Mouse (Mus musculus): ENCODE data around the gene Gm4881.

Gene Gm4881

DNA sequence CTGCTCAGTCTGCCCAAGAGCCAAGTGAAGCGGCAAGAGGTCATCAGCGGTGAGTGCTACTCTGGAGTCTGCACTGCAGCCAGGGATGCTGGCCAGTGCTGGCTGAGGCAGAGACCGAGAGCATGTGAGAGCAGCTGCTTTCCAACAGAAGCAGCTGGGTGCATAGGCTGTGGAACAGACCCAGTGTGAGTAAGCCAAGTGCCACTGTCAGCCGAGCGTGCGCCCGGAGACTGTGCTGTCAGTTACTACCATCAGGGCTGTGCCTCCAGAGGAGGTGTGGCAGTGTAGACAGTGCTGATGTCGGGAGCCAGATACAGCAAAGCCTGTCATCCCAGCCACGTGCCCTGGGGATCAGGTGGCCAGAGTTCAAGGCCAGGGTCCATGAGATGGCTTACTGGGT is 24.6 kb downstream of the Gm4881 start:
- H3K27me3 ChIP-seq (ENCODE audit: control insufficient read depth, insufficient read depth, low read length, poor library complexity, severe bottlenecking) = no peaks in the 10 kb centered on the region
- no peak for DNase-seq (ENCODE audit: low read depth, low spot score)

DNA sequence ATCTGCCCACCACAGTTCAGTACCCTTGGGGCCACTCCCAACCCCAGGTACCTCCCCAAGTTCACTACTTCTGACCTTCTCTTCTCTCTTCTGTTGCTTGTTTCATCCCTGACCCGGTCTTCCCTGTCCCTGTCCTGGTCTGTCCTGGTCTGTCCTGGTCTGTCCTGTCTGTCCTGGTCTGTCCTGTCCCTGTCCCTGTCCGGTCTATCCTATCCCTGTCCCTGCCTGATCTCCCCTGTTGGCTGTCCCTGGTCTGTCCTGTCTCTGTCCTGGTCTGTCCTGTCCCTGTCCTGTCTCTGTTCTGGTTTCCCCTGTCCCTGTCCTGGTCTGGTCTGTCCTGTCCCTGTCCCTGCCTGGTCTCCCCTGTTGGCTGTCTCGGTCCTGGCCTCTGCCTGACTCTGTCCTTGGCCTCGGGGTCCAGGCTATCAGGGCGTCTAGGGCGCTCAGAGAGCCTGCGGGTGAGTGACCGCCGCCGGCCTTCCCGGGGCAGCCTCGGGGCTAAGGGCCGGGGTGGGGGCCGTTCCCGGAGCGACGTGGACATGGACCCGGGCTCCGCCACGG is 25.5 kb downstream of the Gm4881 start:
- no peak for DNase-seq (ENCODE audit: low read depth, low spot score)
- H3K36me3 ChIP-seq (ENCODE audit: control insufficient read depth, insufficient read depth, low read length, poor library complexity, severe bottlenecking) = peaks cover 52% of the 10 kb centered on the region
- no peaks in the 10 kb centered on the region for H3K27me3 ChIP-seq (ENCODE audit: control insufficient read depth, insufficient read depth, low read length, poor library complexity, severe bottlenecking)

More for the DNA sequence above, 24.6 kb downstream of the Gm4881 start:
- H3K36me3 ChIP-seq (ENCODE audit: control insufficient read depth, insufficient read depth, low read length, poor library complexity, severe bottlenecking) = peaks cover 61% of the 10 kb centered on the region

GRCm38 (mm10) chr7:24912480-24912879 is 31.8 kb downstream of the Gm4881 start:
- Histone ChIP-seq H3K27me3 (ENCODE audit: control insufficient read depth, insufficient read depth, low read length, poor library complexity, severe bottlenecking) (no peaks in the 10 kb centered on the region), H3K36me3 (ENCODE audit: control insufficient read depth, insufficient read depth, low read length, poor library complexity, severe bottlenecking) (peaks cover 29% of the 10 kb centered on the region)
- DNase-seq (ENCODE audit: low read depth, low spot score) = no peak

- Histone ChIP-seq H3K27me3 (ENCODE audit: control insufficient read depth, insufficient read depth, low read length, poor library complexity, severe bottlenecking) (no peaks in the 10 kb centered on the region), H3K36me3 (ENCODE audit: control insufficient read depth, insufficient read depth, low read length, poor library complexity, severe bottlenecking) (peaks cover 9% of the 10 kb centered on the region)
- peak; percentile 67 for DNase-seq (ENCODE audit: low read depth, low spot score)
These were observed 37.0 kb downstream of the Gm4881 start for GRCm38 (mm10) chr7:24907211-24907748.

- no peaks in the 10 kb centered on the region for H3K27me3 ChIP-seq (ENCODE audit: control insufficient read depth, insufficient read depth, low read length, poor library complexity, severe bottlenecking)
- peaks cover 10% of the 10 kb centered on the region for H3K36me3 ChIP-seq (ENCODE audit: control insufficient read depth, insufficient read depth, low read length, poor library complexity, severe bottlenecking)
- DNase-seq (ENCODE audit: low read depth, low spot score) = no peak
These were observed 37.7 kb downstream of the Gm4881 start for GRCm38 (mm10) chr7:24906551-24906950.

- DNase-seq (ENCODE audit: low read depth, low spot score) = peak; percentile 90
- Histone ChIP-seq H3K36me3 (ENCODE audit: control insufficient read depth, insufficient read depth, low read length, poor library complexity, severe bottlenecking) (peaks cover 11% of the 10 kb centered on the region), H3K27me3 (ENCODE audit: control insufficient read depth, insufficient read depth, low read length, poor library complexity, severe bottlenecking) (no peaks in the 10 kb centered on the region)
These were observed 39.4 kb downstream of the Gm4881 start for GRCm38 (mm10) chr7:24904936-24905335.

DNA sequence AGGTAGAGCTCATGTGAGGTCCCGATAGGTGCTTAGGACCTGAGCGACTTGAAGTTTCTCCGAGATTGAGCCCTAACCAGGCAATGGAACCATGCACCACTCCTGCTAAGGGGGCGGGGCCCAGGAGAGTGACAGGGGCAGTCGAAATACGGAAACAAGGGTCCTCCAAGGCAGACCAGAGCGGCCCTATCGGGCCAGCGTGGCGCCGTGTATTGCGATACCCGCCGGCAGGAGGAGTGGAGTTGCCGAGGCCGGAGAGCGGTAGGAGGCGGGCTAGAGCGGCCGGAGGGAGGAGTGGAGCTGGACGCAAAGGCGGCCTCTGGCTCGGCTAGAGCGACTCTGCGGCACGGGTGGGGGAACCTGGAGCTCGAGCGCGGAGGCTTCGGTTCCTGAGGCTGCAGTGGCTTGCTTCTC is 40.2 kb downstream of the Gm4881 start:
- DNase-seq (ENCODE audit: low read depth, low spot score) = peak; percentile 99
- peaks cover 18% of the 10 kb centered on the region for H3K36me3 ChIP-seq (ENCODE audit: control insufficient read depth, insufficient read depth, low read length, poor library complexity, severe bottlenecking)
- no peaks in the 10 kb centered on the region for H3K27me3 ChIP-seq (ENCODE audit: control insufficient read depth, insufficient read depth, low read length, poor library complexity, severe bottlenecking)

DNA sequence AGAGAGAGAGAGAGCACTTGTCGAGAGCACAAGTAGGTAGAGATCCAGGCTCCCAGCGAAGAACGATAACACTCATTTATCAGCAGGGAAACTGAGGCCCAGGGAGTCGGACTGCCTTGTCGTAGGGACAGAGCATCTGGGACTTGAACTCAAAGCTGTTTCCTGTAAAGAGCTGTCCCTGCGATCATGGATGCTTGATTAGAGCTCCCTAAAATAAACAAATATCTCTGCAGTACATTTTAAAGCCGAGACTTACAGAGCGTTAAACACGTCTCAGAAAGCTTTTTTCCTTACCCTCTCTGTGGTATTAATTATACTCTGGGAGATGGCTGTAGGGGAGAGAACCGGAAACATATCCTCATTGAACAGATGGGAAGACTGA is 40.9 kb downstream of the Gm4881 start:
- peak; percentile 46 for DNase-seq (ENCODE audit: low read depth, low spot score)
- peaks cover 21% of the 10 kb centered on the region for H3K36me3 ChIP-seq (ENCODE audit: control insufficient read depth, insufficient read depth, low read length, poor library complexity, severe bottlenecking)

GRCm38 (mm10) chr7:24902630-24903443 is 41.5 kb downstream of the Gm4881 start, which contains the start of gene Arhgef1:
Arhgef1 (plus strand) TSS chr7:24902912.
- peak; percentile 80 for DNase-seq (ENCODE audit: low read depth, low spot score)
- Histone ChIP-seq H3K36me3 (ENCODE audit: control insufficient read depth, insufficient read depth, low read length, poor library complexity, severe bottlenecking) (peaks cover 18% of the 10 kb centered on the region), H3K27me3 (ENCODE audit: control insufficient read depth, insufficient read depth, low read length, poor library complexity, severe bottlenecking) (no peaks in the 10 kb centered on the region)

More for the DNA sequence above, 40.9 kb downstream of the Gm4881 start:
- no peaks in the 10 kb centered on the region for H3K27me3 ChIP-seq (ENCODE audit: control insufficient read depth, insufficient read depth, low read length, poor library complexity, severe bottlenecking)

- H3K27me3 ChIP-seq (ENCODE audit: control insufficient read depth, insufficient read depth, low read length, poor library complexity, severe bottlenecking) = no peaks in the 10 kb centered on the region
- no peak for DNase-seq (ENCODE audit: low read depth, low spot score)
- peaks cover 18% of the 10 kb centered on the region for H3K36me3 ChIP-seq (ENCODE audit: control insufficient read depth, insufficient read depth, low read length, poor library complexity, severe bottlenecking)
These were observed 42.0 kb downstream of the Gm4881 start for GRCm38 (mm10) chr7:24902264-24902629.

- H3K27me3 ChIP-seq (ENCODE audit: control insufficient read depth, insufficient read depth, low read length, poor library complexity, severe bottlenecking) = no peaks in the 10 kb centered on the region
- peak; percentile 81 for DNase-seq (ENCODE audit: low read depth, low spot score)
- H3K36me3 ChIP-seq (ENCODE audit: control insufficient read depth, insufficient read depth, low read length, poor library complexity, severe bottlenecking) = peaks cover 18% of the 10 kb centered on the region
These were observed 42.5 kb downstream of the Gm4881 start for GRCm38 (mm10) chr7:24901842-24902241.

DNA sequence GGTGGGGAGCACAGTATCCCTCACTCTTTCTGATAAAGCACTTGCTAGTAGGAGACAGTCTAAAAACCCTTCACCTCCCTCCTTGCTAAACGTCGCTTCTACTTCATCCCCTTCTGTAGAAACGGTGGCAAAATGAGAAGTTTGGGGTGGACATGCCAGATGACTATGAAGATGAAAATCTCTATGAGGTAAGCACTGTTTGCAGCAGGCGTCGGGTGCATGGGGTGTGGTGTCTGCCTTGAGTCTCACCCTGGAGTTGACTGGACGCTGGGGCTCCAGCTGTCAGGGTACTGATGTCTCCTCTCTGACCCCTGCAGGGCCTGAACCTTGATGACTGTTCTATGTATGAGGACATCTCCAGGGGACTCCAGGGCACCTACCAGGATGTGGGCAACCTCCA is 43.2 kb downstream of the Gm4881 start:
- Histone ChIP-seq H3K27me3 (ENCODE audit: control insufficient read depth, insufficient read depth, low read length, poor library complexity, severe bottlenecking) (no peaks in the 10 kb centered on the region), H3K36me3 (ENCODE audit: control insufficient read depth, insufficient read depth, low read length, poor library complexity, severe bottlenecking) (peaks cover 18% of the 10 kb centered on the region)
- no peak for DNase-seq (ENCODE audit: low read depth, low spot score)

DNA sequence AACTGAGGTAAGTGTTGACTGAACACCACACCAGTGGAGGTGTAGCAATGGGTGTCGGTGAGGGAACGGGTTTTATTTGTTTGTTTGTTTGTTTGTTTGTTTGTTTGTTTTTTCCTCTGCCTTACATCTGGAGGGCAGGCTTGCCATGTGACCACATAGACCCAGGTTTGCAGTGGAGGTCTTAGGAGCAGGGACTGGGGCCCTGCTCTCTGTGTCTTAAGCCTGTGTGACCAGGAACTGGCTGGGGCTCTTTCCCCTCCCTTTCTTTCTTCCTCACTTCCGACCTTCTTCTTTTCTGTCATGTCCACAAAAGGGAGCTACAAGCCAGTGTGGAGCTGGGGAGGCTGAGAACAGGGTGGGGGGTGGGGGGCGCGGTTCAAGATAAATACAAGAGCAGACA is 46.3 kb downstream of the Gm4881 start:
- Histone ChIP-seq H3K36me3 (ENCODE audit: control insufficient read depth, insufficient read depth, low read length, poor library complexity, severe bottlenecking) (peaks cover 18% of the 10 kb centered on the region), H3K27me3 (ENCODE audit: control insufficient read depth, insufficient read depth, low read length, poor library complexity, severe bottlenecking) (no peaks in the 10 kb centered on the region)
- no peak for DNase-seq (ENCODE audit: low read depth, low spot score)

GRCm38 (mm10) chr7:24897224-24897623 is 47.1 kb downstream of the Gm4881 start, which contains the start of gene Cd79a:
Cd79a (plus strand) TSS chr7:24897381.
- DNase-seq (ENCODE audit: low read depth, low spot score) = peak; percentile 94
- Histone ChIP-seq H3K27me3 (ENCODE audit: control insufficient read depth, insufficient read depth, low read length, poor library complexity, severe bottlenecking) (no peaks in the 10 kb centered on the region), H3K36me3 (ENCODE audit: control insufficient read depth, insufficient read depth, low read length, poor library complexity, severe bottlenecking) (peaks cover 18% of the 10 kb centered on the region)

- peak; percentile 70 for DNase-seq (ENCODE audit: low read depth, low spot score)
- Histone ChIP-seq H3K36me3 (ENCODE audit: control insufficient read depth, insufficient read depth, low read length, poor library complexity, severe bottlenecking) (peaks cover 17% of the 10 kb centered on the region), H3K27me3 (ENCODE audit: control insufficient read depth, insufficient read depth, low read length, poor library complexity, severe bottlenecking) (no peaks in the 10 kb centered on the region)
These were observed 48.0 kb downstream of the Gm4881 start for GRCm38 (mm10) chr7:24896269-24896668.

All from splenic B cell, adult 2 months (primary cell).